Mouse (Mus musculus) induced T-regulatory cell, adult 2 months (primary cell): ENCODE results near the gene Fam184b.

ENCODE experiments used
- DNase-seq: peaks from one replicate; pipeline ENCODE4 v3.0.0-alpha.2; 2012; ENCODE audit warnings: low read depth

Gene Fam184b

DNA sequence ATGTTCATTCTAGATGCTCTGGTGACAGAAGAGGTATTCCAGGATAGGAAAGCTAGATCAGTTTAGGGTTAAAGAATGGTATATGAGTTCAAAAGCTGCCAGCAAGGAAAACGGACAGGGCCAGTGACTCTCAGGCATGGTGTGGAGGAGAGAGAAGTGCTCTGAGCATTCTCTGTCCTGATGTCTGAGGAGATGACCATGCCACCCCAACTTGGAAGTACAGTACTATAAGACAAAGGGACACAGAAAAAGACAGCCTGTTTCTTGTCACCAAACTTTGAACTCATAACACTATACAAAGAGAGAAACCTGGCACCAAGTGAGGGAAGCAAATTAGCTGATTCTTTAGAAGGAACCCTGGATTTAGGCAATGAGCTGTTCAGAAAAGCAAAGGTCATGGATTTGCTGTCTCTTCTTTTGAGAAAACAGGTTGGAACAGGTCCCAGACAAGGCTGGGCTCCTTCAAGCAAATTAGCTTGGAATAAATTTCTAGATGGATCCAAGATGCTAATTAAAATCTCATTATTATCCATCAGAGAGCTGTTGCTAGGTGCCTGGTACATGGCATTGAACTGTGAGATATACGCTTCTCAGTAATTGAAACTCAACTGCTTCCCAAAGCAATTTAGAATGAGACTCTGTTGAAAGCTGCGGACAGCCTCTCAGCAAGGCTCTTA is 43.9 kb downstream of the Fam184b start:
- DNase-seq, result no peak

DNA sequence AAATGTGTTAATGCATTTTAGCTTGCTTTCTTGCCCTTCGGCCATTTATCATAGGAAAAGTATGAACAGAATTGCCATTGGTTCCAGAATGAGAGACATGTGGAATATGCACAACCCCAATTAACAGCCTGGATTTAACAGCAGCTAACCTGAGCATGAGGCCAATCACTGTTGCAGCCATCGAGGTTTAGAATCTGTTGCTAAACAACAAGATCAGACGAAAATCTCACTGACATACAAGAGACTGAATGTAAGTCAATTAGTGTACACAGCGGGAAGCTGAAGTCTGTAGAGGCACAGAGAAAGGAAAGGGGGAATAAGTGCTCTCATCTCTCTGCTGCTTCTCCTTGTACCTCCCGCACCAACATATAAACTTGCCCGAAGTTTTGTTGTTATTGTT is 46.1 kb downstream of the Fam184b start:
- DNase-seq, result no peak

DNA sequence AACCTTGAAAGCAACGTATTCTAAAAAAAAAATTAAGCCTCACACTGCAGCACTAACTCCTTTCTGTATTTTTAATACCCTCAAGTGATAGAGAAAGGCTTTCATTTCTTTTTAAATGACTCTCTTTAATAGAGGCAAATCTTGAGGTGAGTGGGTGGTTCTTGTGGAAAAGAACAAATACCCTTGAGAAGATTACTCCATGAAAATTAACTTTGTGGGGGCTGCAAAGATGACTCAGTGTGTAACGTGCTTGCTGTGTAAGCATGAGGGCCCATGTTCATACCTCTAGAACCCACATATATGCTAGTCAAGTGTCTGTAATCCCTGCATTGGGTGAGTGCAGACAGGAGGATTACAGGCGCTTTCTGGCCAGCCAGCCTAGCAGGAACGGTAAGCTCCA is 49.3 kb downstream of the Fam184b start:
- DNase-seq, result no peak

DNA sequence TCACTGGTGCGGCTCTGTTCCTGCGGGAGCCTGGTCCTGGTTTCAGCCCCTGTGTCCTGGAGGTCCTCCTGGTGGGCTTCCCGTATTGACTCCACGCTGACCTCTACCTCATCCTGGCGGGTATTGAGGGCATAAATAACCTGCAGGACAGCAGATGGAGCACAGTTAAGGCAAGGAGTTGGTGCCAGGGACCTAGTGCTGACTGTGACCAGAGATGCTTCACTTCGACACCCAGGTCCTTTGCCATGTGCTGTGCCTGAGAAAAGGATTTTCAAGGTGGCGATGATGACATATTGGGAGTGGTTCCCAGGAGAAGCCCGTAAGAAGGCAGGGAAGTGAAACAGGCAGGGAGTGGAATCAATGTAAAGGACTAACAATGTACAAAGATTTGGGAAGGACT is 54.8 kb downstream of the Fam184b start:
- DNase-seq, result no peak

DNA sequence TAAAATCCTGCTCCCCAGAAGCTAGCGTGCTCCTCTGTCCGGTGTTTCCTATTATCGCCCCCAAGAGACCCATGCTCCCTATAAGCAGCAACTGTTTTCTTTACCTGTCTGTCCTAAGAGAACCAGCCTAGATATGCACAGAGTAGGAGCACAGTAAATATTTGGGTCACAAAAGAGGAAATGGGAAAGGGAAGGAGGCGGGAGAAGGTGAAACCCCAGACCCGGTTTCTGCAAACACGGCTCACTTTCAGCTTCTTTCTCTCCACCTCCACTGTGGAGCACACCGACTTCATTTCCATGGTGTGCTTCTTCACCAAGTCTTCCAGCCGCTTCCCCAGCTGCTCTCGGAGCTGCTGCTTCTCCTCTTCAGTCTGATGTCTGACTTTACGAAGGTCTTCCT is 59.1 kb downstream of the Fam184b start:
- no peak for DNase-seq

DNA sequence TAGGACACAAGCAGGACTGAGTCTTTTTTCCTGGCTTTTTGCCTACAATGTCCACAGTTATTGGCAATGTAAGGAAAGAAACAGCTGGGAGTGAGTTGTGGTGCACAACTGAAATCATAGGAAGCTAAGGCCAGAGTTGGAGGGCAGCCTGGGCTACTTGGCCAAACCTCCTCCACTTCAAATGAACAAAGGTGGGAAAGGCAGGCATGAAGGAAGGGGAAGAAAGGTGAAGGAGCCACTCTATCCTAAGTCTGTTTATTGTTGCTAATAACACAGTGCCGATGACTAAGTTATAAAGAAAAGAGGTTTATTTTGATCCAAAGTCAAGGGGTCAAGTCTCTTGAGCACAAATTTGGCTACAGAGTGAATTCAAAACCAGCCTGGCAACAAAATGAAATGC is 62.0 kb downstream of the Fam184b start:
- DNase-seq, result no peak

DNA sequence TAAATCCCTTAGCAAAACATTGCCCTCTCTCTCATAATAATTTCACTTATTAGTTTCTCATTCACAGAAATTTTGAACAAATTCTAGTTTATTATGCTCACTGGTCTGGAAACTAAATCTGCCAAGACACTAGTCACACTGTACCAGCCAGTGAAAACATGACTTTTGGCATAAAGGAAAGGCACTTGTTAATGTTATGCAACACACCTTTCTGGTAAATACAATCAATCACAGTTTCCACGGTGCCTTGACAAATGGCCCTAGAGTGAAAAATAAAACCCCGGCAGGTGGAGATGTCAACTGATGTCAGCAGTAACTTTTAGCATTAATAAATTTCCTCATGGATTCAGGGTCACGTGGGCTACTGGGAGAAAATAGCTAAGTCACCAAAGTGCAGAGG is 62.7 kb downstream of the Fam184b start:
- no peak for DNase-seq

DNA sequence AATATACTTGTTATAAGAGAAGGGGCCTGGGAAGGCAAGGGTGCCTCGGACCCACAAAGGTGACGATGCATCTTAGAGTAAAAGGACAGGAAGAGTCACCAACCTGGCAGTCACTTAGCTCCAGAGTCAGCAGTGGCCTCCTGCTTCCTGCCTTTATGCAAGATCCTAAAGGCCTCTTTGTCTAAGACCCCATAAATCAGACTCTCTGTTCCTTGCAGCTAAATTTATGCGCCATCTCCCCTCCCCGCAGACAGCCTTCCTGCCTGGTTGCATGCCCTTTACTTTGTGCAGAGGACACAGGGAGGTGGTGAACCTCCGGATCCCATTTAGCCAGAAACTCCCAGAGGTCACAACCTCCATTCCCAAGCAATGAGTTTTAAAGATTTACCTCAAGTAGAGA is 66.6 kb downstream of the Fam184b start:
- no peak for DNase-seq

DNA sequence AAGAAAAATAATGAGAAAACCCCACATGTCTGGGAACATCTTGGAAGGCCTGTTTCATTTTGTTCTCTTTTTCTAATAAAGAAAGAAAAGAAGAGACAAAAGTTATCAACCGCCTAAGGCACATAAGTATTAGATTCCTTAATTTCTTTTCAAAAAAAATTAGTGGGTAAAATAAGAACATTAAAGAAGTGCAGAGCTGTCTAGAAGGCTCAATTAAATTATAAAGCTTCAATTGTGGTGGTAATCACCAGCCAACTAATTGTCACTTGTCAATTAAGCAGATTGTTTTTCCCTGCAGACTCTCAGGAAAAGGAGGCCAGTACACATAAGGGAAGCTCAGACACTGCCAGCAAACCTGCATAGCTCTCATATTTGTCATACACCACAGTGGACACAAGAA is 73.6 kb downstream of the Fam184b start:
- DNase-seq, result no peak

DNA sequence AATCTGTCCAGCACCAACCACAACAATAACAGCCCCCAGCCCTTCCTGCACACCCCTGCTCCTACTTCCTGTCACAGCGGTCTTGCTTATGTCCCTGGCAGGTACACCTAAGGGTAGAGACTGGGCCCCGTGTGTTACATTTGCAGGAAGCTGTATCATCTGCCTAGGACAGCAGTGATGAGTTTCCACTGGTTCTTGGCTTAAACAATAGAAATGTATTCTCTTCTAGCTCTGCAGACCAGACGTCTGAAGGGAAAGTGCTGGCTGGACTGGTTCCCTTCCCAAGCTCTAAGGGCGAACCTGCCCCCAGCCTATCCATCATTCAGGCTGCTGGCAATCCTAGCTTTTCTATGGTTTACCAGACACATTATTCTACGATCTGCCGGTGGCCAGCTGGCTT is 75.4 kb downstream of the Fam184b start:
- DNase-seq, result no peak

DNA sequence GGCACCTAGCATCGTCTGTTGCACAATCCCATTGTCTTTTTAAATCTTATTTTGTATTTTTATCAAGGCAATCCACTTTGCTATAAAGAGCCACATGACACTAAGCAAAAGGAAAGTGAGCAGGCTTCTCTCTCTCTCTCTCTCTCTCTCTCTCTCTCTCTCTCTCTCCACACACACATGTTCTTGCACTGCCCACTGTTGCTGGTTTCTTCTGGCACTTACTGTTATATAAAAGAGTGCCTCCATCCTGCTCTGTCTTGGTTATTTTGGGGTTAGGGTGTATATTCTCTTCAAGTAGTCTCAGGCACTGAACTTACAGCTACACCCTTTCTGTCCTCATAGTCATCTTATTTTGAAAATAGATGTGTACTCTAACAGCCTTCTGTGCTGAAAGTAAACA is 89.8 kb downstream of the Fam184b start:
- no peak for DNase-seq

DNA sequence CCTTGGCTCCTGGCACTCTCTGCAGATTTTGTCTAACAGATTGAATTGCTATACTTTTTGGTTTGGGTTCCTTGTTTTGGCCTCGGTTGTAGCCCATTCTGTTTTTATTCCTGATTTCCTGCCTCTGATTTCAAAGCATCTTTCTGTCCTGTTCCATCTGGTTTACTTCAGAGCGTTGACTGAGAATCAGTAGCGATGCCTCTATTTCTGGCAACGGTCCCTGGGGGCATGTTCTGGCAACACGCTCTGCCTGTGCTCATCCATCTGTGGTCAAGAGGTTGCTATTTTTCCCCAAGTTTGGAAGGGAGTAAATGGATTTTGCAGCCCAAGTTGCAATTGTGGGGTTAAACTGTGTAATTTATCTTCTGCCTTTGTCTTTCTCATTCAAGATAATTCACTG is 96.0 kb downstream of the Fam184b start:
- no peak for DNase-seq

DNA sequence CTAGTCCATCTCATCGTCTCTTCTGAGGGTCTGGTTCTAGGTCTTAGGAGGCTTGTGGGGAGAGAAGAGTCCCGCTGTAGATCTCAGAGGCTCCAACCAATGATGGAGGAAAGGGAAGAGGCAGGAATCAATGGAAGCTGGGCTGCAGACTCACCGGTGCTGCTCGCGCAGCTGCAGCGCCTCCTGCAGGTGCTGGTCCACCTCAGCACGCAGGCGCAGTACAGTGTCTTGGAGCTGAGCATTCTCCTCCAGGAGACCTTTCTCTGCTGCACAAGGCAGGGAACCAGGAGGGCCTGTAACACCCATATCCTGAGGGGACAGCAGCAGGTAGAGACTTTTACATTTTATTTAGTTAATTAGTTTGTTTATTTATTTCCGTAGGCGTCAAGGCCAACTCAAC is 99.9 kb downstream of the Fam184b start:
- no peak for DNase-seq

DNA sequence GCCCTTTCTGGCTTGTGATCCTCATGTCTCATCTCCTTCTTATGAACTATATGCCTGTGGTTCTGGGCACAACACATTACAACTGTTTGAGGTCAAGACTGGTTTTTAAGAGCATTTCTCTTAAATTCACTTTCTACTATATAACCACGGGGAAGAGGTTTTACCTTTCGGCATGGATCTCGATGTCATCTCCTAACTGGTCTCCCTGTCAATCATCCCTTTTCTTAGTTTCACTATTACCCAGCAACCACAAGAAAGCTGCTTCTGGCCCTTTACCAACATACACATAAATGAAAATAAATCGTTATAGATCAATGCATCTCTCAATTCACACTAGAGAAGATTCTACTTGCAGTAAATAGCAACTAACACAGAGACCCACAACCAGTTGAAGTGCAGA is 104.2 kb downstream of the Fam184b start:
- peak; percentile 33 for DNase-seq

DNA sequence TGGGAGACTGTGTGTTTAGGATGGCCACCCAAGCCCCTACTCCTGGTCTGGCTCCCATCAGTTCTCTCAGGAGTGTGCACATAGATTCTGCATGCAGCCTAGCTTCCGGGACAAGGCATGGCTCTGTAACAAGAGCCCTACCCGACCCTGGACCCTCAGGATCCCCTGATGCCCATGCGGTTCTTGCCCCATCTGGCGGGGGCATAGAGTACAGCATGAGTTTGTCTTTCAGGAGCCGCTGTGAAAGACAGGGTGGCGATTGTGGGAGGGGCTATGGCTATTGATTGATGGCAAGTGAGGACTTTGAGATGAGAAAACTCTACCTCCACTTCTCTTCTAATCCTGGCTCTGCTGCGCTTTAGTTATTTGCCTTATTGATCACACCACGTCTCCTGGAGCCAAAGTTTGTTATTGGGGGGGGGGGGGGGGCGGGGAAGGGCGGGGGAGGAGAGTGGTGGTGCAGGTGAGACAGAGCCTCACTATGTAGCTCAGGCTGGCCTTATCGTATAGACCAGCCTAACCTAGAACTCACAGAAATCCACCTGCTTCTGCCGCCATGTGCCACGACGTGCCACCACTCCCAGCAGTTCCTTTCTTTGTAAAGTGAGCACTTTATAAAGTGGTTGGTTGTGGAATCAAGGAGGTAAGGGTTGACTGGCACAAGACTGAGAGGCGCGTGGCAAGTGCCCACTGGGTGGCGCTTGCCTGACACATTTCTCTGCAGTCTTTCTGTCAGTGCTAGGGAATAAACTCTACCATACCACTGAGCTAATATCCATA is 104.9 kb downstream of the Fam184b start:
- DNase-seq, result peak; percentile 62

DNA sequence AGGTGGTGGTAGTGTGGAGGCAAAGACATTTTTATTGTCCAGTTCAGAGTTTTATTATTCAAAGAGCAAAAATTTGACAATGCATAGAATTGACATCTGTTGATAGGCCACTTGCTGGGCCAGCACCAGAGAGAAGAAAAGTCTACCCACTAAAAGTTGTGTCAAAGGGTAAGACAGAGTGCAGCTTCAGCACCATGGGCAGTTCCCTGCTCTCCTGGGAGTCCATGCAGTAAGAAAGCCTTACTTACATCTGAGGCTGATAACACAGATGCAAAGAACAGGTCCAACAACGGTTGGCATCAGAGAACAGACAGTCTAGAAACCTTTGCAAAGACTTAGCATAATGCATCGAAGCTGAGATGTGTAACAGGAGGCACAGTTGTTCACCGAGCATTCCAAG is 109.7 kb downstream of the Fam184b start:
- DNase-seq, result peak; percentile 14

DNA sequence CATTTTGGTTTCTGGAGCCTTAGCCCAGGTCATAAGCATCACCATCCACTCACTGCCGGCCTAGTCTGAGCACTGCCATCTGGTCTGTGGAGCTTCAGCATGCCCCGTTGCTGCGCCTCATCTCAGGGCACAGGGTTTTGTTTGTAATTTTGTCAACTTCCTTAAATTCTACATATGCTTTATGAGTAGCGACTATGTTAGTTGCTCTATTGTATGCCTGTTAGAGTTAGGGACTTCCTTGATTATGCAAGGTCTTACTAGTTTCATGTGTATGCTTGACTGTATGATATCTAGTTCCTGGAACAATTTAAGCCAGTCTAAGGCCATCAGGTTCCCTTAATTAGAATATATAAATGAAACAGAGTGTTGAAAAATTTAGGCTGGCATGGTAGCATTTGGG is 113.1 kb downstream of the Fam184b start:
- no peak for DNase-seq

DNA sequence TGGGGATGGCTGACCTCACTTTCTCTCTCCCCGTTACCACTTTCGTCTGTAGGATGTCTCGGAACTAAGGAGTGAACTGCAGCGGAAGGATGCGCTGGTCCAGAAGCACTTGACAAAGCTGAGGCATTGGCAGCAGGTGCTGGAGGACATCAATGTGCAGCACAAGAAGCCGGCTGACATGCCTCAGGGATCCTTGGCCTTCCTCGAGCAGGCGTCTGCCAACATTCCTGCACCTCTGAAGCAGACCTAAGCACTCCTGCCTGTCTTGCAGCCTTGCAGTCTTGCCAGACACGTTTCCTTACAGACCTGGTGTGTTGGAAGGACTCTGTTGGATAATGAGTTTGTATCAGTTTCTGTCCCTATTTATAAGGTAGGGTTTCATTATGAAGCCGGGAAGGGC is 114.3 kb downstream of the Fam184b start:
- no peak for DNase-seq

DNA sequence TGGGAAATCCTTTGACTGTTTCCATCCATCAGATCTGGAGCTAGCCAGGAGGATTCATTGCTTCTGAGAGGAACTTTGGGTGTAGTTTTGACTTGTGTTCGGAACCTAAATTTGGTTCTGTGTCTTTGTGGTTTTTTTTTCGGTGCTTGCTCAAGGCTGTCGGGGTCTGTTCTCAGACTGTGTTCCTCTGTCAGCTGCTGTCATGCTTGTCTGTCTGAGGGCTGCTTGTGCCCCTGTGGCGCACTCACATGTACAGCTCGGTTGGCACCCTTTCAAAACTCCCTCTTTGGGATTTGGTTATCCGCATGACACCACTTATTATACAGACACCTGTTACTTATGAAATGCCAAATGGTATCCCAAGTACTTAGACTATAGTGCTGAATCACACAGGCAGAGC is 117.8 kb downstream of the Fam184b start:
- DNase-seq, result peak; percentile 10

DNA sequence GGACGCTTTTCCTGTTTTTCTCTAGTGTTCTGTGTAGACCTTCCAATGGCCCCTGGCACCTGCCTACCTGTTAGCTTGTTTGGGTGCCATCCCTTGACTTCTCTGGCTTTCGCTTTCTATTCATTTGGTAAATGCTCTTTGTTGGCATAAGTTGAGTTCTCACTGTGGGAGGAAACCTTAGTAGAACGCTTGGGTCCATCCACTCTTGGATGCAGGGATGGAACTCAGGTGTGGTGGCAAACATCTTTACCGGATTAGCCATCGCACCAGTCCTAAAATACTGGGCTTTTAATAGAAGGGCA is 118.7 kb downstream of the Fam184b start:
- DNase-seq, result peak; percentile 69

DNA sequence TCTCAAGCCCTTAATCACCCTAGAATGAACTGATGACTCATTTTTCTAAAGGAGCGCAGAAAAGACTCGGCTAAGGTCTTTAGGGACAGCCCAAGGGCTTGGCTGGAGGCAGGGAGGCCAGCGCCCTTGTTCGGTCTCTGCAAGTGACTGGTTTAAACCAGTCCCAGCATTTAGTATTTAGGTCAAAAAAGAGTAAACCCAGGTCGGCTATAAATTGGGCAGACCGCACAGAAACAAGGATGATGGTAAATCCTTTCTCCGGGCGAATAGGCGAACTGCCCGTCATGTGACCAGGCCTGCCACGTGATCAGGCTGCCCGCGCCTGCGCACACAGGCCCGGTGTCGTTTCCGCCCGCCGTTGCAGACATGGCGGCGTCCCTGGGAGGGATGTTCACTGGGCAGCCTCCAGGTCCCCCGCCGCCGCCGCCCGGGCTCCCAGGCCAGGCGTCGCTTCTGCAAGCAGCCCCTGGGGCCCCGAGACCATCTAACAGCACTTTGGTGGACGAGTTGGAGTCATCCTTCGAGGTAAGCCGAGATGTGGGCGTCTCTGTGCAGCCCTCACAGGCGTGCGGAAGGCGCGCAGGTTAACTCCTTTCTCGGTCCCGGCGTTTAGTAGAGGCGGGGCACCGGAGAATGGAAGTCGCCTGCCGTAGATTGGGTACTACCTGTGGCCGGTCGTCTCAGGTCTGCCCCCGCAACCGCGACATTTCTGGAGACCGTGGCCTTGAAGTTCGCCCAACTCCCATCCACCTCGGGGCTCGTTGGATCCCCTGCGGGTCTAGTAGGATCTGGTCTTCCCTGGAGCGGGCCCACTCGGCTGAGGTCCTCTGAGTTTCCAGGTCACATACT is 119.2 kb downstream of the Fam184b start, which contains the start of gene Med28:
Gene Med28, plus strand, starts transcription at position 270 of the 849 bp plus-strand sequence.
- peak; percentile 92 for DNase-seq

DNA sequence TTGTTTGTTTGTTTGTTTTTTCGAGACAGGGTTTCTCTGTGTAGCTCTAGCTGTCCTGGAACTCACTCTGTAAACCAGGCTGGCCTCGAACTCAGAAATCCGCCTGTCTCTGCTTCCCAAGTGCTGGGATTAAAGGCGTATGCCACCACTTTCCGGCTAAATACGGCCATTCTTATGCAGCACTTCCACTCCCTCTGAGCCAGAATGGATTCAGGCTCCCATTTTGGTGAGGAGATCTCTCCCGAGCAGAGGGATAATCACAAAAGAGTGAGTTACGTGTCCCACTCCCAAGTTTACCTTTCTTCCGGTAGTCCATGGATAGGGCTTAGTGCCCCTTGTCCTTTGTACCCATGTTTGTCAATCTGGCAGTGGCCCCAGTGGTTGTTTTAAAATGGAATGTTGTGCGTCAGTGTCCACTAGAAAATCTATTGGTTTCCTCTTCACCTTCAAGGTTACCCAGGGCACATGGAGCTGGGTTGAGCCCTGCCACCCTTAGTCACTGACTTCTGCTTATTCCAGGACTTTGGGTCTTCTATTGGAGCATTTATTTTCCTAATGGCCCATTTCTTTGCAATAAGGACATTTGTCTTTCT is 124.2 kb downstream of the Fam184b start:
- DNase-seq, result no peak

DNA sequence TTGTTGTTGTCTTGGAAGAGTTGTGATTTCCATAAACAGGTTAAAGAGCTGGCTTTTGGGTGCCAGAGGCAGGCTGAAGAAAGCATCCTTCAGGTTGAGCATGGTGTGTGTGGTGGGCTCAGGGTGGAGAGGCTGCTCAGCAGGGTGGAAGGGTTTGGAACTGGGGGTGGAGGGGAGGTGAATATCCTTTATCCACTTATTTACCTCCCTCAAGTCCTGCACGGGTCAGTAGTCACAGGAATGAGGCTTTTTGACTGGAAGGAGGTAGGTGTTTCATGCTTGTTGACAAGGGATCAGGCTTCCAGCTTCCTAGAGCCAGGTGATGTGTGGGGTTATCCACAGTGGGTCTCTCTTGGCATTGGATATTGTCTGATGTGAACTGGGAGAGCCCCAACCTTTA is 124.8 kb downstream of the Fam184b start:
- DNase-seq, result no peak
